Mouse (Mus musculus) retina, postnatal 7 days (tissue): ENCODE results near the gene Prps1l3.
"Not testable (repeated sequence)": the region's sequence is repeated elsewhere in the genome, so short reads cannot be mapped to it uniquely, and the experiment has no call there.

Experiments
- DNase-seq: peaks from one replicate; pipeline ENCODE4 v3.0.0-alpha.2; 2012; ENCODE audit warnings: low read depth, low spot score

Prps1l3 gene

GRCm38 (mm10) chr12:57230192-57230706, at the start of gene Prps1l3, which contains the start of gene Mipol1:
Gene Prps1l3, plus strand, starts transcription at chr12:57230412.
Gene Mipol1, plus strand, starts transcription at chr12:57230427.
- DNase-seq: peak; percentile 89

- DNase-seq: no peak
Observed at GRCm38 (mm10) chr12:57184401-57185147, 45.6 kb upstream of the Prps1l3 start.

- no peak for DNase-seq
Observed at GRCm38 (mm10) chr12:57185475-57185874, 44.7 kb upstream of the Prps1l3 start.

GRCm38 (mm10) chr12:57186126-57186525, 44.1 kb upstream of the Prps1l3 start:
- no peak for DNase-seq

- no peak for DNase-seq
Observed at GRCm38 (mm10) chr12:57187032-57187431, 43.2 kb upstream of the Prps1l3 start.

GRCm38 (mm10) chr12:57194609-57195008, 35.6 kb upstream of the Prps1l3 start:
- DNase-seq: no peak

GRCm38 (mm10) chr12:57196286-57196607, 34.0 kb upstream of the Prps1l3 start:
- no peak for DNase-seq

GRCm38 (mm10) chr12:57196608-57197362, 33.4 kb upstream of the Prps1l3 start:
- DNase-seq: no peak

- no peak for DNase-seq
Observed at GRCm38 (mm10) chr12:57197363-57198026, 32.7 kb upstream of the Prps1l3 start, which contains the start of gene Slc25a21. Gene Slc25a21, minus strand, starts transcription at chr12:57197472.

GRCm38 (mm10) chr12:57198269-57198668, 31.9 kb upstream of the Prps1l3 start:
- no peak for DNase-seq

- no peak for DNase-seq
Observed at GRCm38 (mm10) chr12:57199427-57199826, 30.8 kb upstream of the Prps1l3 start.

- DNase-seq: no peak
Observed at GRCm38 (mm10) chr12:57201901-57202300, 28.3 kb upstream of the Prps1l3 start.

- DNase-seq: no peak
Observed at GRCm38 (mm10) chr12:57204276-57204851, 25.8 kb upstream of the Prps1l3 start.

GRCm38 (mm10) chr12:57211353-57212311, 18.6 kb upstream of the Prps1l3 start:
- DNase-seq: no peak

- DNase-seq: not testable (repeated sequence)
Observed at GRCm38 (mm10) chr12:57212463-57212862, 17.7 kb upstream of the Prps1l3 start.

- DNase-seq: no peak
Observed at GRCm38 (mm10) chr12:57226411-57226810, 3.8 kb upstream of the Prps1l3 start.

- no peak for DNase-seq
Observed at GRCm38 (mm10) chr12:57227776-57228175, 2.4 kb upstream of the Prps1l3 start.

GRCm38 (mm10) chr12:57229703-57230102, 509 bp upstream of the Prps1l3 start:
- no peak for DNase-seq

- DNase-seq: no peak
Observed at GRCm38 (mm10) chr12:57231085-57231875, 1.1 kb downstream of the Prps1l3 start.

- DNase-seq: no peak
Observed at GRCm38 (mm10) chr12:57233386-57233785, 3.2 kb downstream of the Prps1l3 start.
